Mouse (Mus musculus) small intestine, adult 2 months (tissue): Measurements from ENCODE around the gene Pdilt.

Source experiments
- CTCF ChIP-seq: fragments of 200-500 bp; IDR thresholded peaks from 2 replicates; pipeline ENCODE4 v1.5.1; 2012; ENCODE audit warnings: low read depth, mild to moderate bottlenecking, control low read depth, inconsistent platforms, low read length, moderate library complexity, mixed read lengths; ENCODE audit not compliant: insufficient replicate concordance, insufficient read length; ENCODE audit errors: extremely low read depth
- POLR2A ChIP-seq: fragments of 200-500 bp; IDR thresholded peaks from 2 replicates; pipeline ENCODE4 v1.6.1; 2012; ENCODE audit warnings: low read depth, mild to moderate bottlenecking, control low read depth, inconsistent platforms, low read length, moderate library complexity

- TF ChIP-seq POLR2A (no peak), CTCF (no peak)
Measured at GRCm38 (mm10) chr7:119559789-119560451, 36.6 kb upstream of the Pdilt start.
